Mouse (Mus musculus) stomach, embryonic 14.5 days (tissue): ENCODE data around the gene Esyt1. TPM values are rescaled to one million over a fixed set of nuclear protein-coding genes. Genes with fewer than 3 reads are reported as not detected.
"Not testable (repeated sequence)": the region's sequence is repeated elsewhere in the genome, so short reads cannot be mapped to it uniquely, and the experiment has no call there.

ENCODE experiments used
- ATAC-seq: fragments of 200-750 bp; cut with Nextera tagmentation; 2 replicates; pipeline ENCODE4 v1.8.0; 2017; ENCODE audit warnings: low read depth, moderate TSS enrichment; ENCODE audit not compliant: insufficient number of reproducible peaks, insufficient read depth, low FRiP score
- H3K27ac ChIP-seq: fragments of 300-500 bp; sonication (generic); 2 replicates; pipeline ENCODE4 v1.5.1; 2014; ENCODE audit warnings: mild to moderate bottlenecking, low read length, moderate library complexity, mixed read lengths
- H3K27me3 ChIP-seq: fragments of 300-500 bp; sonication (generic); 2 replicates; pipeline ENCODE4 v1.6.1; 2014; ENCODE audit warnings: low read length, control low read depth, mixed read lengths; ENCODE audit not compliant: control insufficient read depth, insufficient read depth
- H3K36me3 ChIP-seq: fragments of 300-500 bp; sonication (generic); 2 replicates; pipeline ENCODE4 v1.6.1; 2014; ENCODE audit warnings: mild to moderate bottlenecking, control low read depth, low read length, moderate library complexity, mixed read lengths; ENCODE audit not compliant: control insufficient read depth, insufficient read depth
- H3K4me1 ChIP-seq: fragments of 300-500 bp; sonication (generic); 2 replicates; pipeline ENCODE4 v1.6.1; 2014; ENCODE audit warnings: low read length, control low read depth, mixed read lengths; ENCODE audit not compliant: control insufficient read depth, insufficient read depth
- H3K4me2 ChIP-seq: fragments of 300-500 bp; sonication (generic); replicated peaks from 2 replicates; pipeline ENCODE4 v1.6.1; 2014; ENCODE audit warnings: low read depth, low read length, control low read depth
- H3K4me3 ChIP-seq: fragments of 300-500 bp; sonication (generic); 2 replicates; pipeline ENCODE4 v1.5.1; 2014; ENCODE audit warnings: low read depth, low read length, control low read depth
- H3K9ac ChIP-seq: fragments of 300-500 bp; sonication (generic); replicated peaks from 2 replicates; pipeline ENCODE4 v1.6.1; 2014; ENCODE audit warnings: low read depth, mild to moderate bottlenecking, control low read depth, low read length, moderate library complexity, mixed read lengths
- H3K9me3 ChIP-seq: fragments of 300-500 bp; sonication (generic); 2 replicates; pipeline ENCODE4 v1.6.1; 2016; ENCODE audit warnings: low read depth, low read length, control low read depth; ENCODE audit not compliant: control insufficient read depth
- WGBS: fragments of 180-500 bp; shearing (Covaris S2); extraction: QIAGEN DNeasy Blood & Tissue Kit; methylation state at CpG from one replicate; pipeline ENCODE4 v1.1.7; 2014; 5-methylcytosine and 5-hydroxymethylcytosine counted together
- polyA plus RNA-seq: library from polyadenylated mRNA; unstranded; fragments of >200 nt; fragmentation: Nextera tagmentation; extraction: Ambion mirVana; gene quantifications from 2 replicates; pipeline ENCODE4 v1.2.1, GENCODE M21; 2014

Esyt1 gene
- polyA plus RNA-seq, 1 experiment from 2014 or later, result 25.8 TPM

GRCm38 (mm10) chr10:128492633-128493311 lies 32.9 kb downstream of the Esyt1 start:
- peak; percentile 57; the same call in 1 of the 2 replicates for ATAC-seq

GRCm38 (mm10) chr10:128492051-128492450 lies 33.6 kb downstream of the Esyt1 start:
- Histone ChIP-seq H3K4me2 (peak overlapping the region; percentile 79), H3K9ac (peak overlapping the region; percentile 82), H3K4me3 (peak overlapping the region; percentile 71), H3K36me3 (peaks cover 45% of the 10 kb centered on the region), H3K27ac (peak overlapping the region; percentile 94), H3K4me1 (peaks cover 33% of the 10 kb centered on the region)
- WGBS, result 33% methylated on average over 8 of the region's 8 CpGs
- H3K9me3 ChIP-seq, ATAC-seq, H3K27me3 ChIP-seq: not testable (repeated sequence)

More at GRCm38 (mm10) chr10:128492633-128493311, 32.9 kb downstream of the Esyt1 start:
- H3K27ac ChIP-seq, result peak overlapping the region; percentile 94
- peak overlapping the region; percentile 79 for H3K4me2 ChIP-seq
- WGBS, result 16% methylated on average over 12 of the region's 12 CpGs
- H3K4me1 ChIP-seq, result peaks cover 35% of the 10 kb centered on the region
- no peaks in the 10 kb centered on the region for H3K9me3 ChIP-seq
- peak overlapping the region; percentile 82 for H3K9ac ChIP-seq
- no peaks in the 10 kb centered on the region for H3K27me3 ChIP-seq
- peaks cover 38% of the 10 kb centered on the region for H3K36me3 ChIP-seq
- peak overlapping the region; percentile 71 for H3K4me3 ChIP-seq

GRCm38 (mm10) chr10:128491495-128491894 lies 34.2 kb downstream of the Esyt1 start:
- Histone ChIP-seq H3K36me3 (peaks cover 48% of the 10 kb centered on the region), H3K9me3 (no peaks in the 10 kb centered on the region), H3K27ac (peak overlapping the region; percentile 94), H3K4me2 (peak overlapping the region; percentile 79), H3K4me1 (peaks cover 33% of the 10 kb centered on the region), H3K9ac (peak overlapping the region; percentile 15; the same call in 1 of the 2 replicates), H3K4me3 (peak overlapping the region; percentile 71), H3K27me3 (no peaks in the 10 kb centered on the region)
- no peak for ATAC-seq
- WGBS, result 31% methylated on average over 6 of the region's 6 CpGs

GRCm38 (mm10) chr10:128490912-128491311 lies 34.8 kb downstream of the Esyt1 start:
- peaks cover 54% of the 10 kb centered on the region for H3K36me3 ChIP-seq

GRCm38 (mm10) chr10:128490232-128490631 lies 35.4 kb downstream of the Esyt1 start:
- Histone ChIP-seq H3K27me3 (no peaks in the 10 kb centered on the region), H3K9me3 (no peaks in the 10 kb centered on the region), H3K36me3 (peaks cover 60% of the 10 kb centered on the region), H3K27ac (peak overlapping the region; percentile 94), H3K4me3 (no peak overlapping the region), H3K4me1 (peaks cover 31% of the 10 kb centered on the region), H3K4me2 (peak overlapping the region; percentile 7; the same call in 1 of the 2 replicates), H3K9ac (0 out of 2 replicates have a peak overlapping the region, but pooled peaks have one; percentile 25)
- ATAC-seq, result no peak
- 16% methylated on average over 5 of the region's 5 CpGs for WGBS

More at GRCm38 (mm10) chr10:128490912-128491311, 34.8 kb downstream of the Esyt1 start:
- Histone ChIP-seq H3K9ac (peak overlapping the region; percentile 15; the same call in 1 of the 2 replicates), H3K4me1 (peaks cover 33% of the 10 kb centered on the region), H3K27ac (peak overlapping the region; percentile 94), H3K9me3 (no peaks in the 10 kb centered on the region), H3K4me3 (peak overlapping the region; percentile 71; the same call in 1 of the 2 replicates), H3K4me2 (peak overlapping the region; percentile 79), H3K27me3 (no peaks in the 10 kb centered on the region)
- ATAC-seq, result no peak
- 36% methylated on average over 5 of the region's 5 CpGs for WGBS

GRCm38 (mm10) chr10:128489785-128490184 lies 35.9 kb downstream of the Esyt1 start:
- Histone ChIP-seq H3K9ac (0 out of 2 replicates have a peak overlapping the region, but pooled peaks have one; percentile 25), H3K4me1 (peaks cover 27% of the 10 kb centered on the region), H3K4me2 (peak overlapping the region; percentile 7; the same call in 1 of the 2 replicates), H3K27ac (peak overlapping the region; percentile 94), H3K27me3 (no peaks in the 10 kb centered on the region), H3K36me3 (peaks cover 64% of the 10 kb centered on the region), H3K9me3 (no peaks in the 10 kb centered on the region), H3K4me3 (no peak overlapping the region)
- no peak for ATAC-seq
- WGBS, result 41% methylated on average over 4 of the region's 4 CpGs

- no peak overlapping the region for H3K4me3 ChIP-seq
- peaks cover 23% of the 10 kb centered on the region for H3K4me1 ChIP-seq
- no peak for ATAC-seq
- peaks cover 65% of the 10 kb centered on the region for H3K36me3 ChIP-seq
- H3K4me2 ChIP-seq, result no peak overlapping the region
- 39% methylated on average over 5 of the region's 5 CpGs for WGBS
- H3K9me3 ChIP-seq, result no peaks in the 10 kb centered on the region
- no peak overlapping the region for H3K9ac ChIP-seq
- peak overlapping the region; percentile 94 for H3K27ac ChIP-seq
- no peaks in the 10 kb centered on the region for H3K27me3 ChIP-seq
These were observed 36.3 kb downstream of the Esyt1 start for GRCm38 (mm10) chr10:128489380-128489779.

GRCm38 (mm10) chr10:128488776-128489175 lies 36.9 kb downstream of the Esyt1 start:
- H3K4me3 ChIP-seq, result no peak overlapping the region
- H3K36me3 ChIP-seq, result peaks cover 71% of the 10 kb centered on the region
- peaks cover 22% of the 10 kb centered on the region for H3K4me1 ChIP-seq
- H3K9ac ChIP-seq, result no peak overlapping the region
- no peaks in the 10 kb centered on the region for H3K27me3 ChIP-seq
- no peak for ATAC-seq
- peak overlapping the region; percentile 55 for H3K27ac ChIP-seq
- H3K9me3 ChIP-seq, result no peaks in the 10 kb centered on the region
- no peak overlapping the region for H3K4me2 ChIP-seq
- WGBS, result 72% methylated on average over 4 of the region's 4 CpGs
